Mouse (Mus musculus) v-Abl transformed pro-B cells (cell line): ENCODE measurements around the gene Parp8.

Experiments used
- in situ Hi-C, 2 experiments: fragments of 400-800 bp; cut with MboI; formaldehyde crosslinking; loops; one replicate each; pipeline ENCODE4 v1.15.1; 2025; ENCODE audit not compliant: unreplicated experiment in 2 of 2

Gene Parp8

GRCm38 (mm10) chr13:116970706-116971428 is 54.5 kb downstream of the Parp8 start:
- in situ Hi-C loops, result no loop called here

DNA sequence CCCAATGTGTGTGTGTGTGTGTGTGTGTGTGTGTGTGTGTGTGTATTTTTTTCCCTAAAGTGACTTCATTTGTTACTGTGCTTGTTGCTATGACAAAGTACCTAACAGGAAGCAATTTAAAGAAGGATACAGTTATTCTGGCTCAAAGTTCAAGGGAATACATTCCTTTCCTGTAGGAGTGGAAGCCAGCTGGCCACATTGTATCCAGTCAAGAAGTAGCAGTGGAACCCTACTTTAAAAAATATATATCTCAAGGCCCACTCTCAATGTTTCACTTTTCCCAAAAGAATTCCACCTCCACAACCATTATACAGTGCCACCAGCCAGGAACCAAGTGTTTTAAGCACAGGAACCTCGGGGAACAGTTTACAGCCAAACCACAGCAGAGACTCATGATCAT is 55.7 kb downstream of the Parp8 start:
- in situ Hi-C loops, result no loop called here

DNA sequence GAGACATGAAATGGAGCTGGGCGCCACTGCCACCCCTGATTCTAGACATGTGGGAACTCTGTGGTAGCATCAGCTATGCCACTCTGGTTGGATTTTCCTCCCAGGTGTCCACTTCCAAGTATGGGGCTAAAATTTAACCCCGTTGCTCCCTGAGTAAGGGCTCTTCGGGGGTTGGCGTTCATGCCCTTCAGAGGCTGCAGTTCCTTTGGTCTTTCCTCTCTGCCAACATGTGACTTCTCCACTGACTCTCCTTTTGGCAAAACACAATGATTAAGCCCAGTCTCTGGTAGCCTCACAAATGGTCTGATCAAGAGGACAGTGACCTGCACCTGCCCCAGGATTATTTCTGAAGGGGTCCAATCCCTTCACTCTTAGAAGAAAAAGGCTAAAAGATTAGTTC is 56.4 kb downstream of the Parp8 start:
- in situ Hi-C loops, result no loop called here

DNA sequence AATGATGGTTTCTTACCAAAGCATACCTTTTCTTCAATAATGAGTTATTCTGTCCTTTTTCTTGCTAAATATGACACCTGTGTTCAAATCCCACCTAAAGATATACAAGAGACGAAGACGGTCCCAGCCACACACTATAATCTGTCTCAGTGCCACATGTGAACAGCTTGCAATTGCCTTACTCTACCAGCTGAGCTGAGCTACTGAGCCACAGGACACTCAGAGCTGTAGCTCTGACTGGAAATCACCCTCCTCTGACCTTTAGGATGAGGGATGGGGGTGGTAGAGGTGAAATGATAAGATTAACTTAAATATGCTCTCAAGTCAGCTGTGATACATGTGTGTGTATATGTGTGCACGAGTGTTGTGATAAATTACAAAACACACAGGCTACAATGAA is 57.9 kb downstream of the Parp8 start:
- in situ Hi-C loops, result no loop called here

DNA sequence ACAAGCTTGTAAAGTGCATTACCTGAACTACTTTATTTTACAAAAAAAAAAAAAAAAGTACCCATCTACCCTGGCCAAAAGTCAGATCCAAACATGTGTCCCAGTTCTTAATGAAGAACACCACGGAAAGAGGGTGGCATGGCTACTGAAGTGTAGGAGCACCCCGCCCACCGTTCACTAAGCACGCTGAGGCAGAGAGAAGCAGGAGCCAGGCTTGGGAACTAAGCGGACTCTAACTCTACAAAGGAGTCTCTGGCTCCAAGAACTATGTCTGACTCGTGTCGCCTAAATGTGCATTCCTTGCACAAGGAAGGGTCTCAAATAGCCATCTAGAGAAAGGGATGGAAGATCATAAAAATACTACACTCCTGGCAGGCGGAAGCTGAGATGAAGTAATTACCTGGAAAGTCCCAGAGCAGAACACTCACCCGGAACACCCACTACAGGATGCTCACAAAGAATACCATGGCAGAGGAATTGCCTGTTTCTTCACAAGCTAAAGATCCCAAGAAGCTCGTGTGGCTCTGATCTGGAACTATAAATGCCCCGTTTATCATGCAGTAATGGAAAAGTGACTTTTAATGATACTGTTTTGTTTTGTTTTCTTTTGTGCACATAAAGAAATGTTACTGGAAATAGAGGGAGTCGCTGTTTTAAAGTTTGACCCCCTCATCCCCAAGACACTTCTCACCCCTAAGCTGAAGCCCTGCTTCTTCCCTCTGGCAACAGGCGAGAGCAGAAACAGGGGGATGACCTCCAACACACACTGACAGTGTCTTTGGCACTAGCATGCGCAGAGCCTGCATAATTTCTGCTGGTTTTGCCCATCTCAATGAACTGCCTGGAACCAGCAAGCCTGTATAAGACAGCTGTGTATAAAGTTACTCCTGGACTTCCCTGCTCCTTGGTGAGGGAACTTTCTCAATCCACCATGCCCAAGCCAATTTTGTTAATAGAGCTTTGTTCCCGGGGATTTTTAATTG is 62.6 kb downstream of the Parp8 start:
- in situ Hi-C loops, result no loop called here

DNA sequence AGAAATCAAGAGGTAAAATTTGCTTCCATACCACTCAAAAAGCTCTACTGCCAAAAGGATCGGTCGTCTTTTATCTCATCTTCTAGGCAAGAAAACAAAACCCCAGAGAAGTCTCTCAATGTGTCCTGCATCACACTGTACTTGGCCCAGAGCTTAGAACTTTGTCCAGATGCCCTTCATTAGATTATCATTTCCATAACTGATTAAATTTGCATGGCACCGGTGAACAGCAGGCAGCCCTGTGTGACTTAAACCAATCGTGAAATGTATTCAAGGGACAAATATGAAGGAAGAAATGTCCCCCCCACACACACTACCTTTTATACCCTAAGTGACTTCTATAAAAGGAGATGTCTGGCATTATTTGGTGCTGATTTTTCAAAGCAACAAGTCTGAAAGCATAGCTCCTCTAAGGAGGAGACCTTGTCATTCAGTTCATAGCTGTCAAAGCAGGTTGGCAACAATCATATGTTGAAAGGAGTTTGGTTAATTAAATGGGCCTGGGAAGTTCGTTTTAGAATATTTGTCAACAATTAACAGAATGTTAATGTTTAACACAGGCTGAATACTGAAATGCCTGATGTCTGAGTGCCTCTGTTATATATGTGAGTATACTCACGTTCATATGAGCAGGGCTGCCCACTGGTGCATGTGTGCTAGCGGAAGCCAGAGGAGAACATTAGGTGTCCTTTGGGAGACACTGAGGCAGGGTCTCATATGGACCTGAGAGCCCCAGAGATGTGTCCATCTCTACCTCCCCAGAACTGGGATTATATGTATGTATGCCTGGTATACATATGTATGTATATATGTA is 66.4 kb downstream of the Parp8 start:
- in situ Hi-C loops, result no loop called here

GRCm38 (mm10) chr13:116957577-116957976 is 67.8 kb downstream of the Parp8 start:
- in situ Hi-C loops, result no loop called here

DNA sequence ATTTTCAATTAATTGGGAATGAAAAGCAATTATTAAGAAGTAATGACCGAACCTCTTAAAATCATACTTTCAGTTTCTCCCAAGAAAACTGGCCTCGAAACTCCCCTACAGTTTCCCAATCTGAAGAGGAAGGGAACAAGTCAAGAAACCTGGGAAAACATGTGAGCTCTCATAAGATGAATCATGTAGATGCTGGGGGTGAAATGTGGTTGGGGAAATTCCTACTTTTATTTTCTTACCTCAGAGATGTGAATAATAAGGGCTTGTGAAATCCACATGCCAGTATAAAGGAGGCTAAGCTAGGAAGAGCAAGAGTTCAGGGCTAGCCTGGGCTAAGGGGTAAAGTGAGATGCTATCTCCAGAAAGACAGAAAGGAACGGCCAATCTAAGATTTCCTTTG is 74.0 kb downstream of the Parp8 start:
- in situ Hi-C loops, result no loop called here

- in situ Hi-C loops, result loop anchor here in 1 of 2 experiments (25.0 kb wide), 1 partner anchor 238 kb away; no protein-coding TSS in a partner anchor
These were observed 75.8 kb downstream of the Parp8 start for GRCm38 (mm10) chr13:116949527-116949926.

DNA sequence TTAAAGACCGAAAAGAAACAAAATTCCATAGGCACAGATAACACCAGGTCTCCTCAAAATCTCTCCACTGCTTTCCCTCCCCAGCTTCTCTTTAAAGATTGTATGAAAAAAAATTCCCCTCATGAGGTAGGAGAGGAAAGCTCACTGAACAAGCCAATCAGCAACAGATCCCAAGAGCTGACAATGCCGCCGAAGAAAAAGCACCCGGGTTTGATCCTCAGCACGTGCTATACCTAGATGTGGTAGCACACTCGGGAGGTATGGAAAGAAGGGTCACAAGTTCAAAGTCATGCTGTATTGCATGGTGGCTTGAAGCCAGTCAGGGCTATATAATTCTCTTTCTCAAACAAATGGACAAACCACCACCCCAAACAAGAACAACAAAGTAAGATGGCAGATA is 76.3 kb downstream of the Parp8 start:
- in situ Hi-C loops, result loop anchor here in 1 of 2 experiments (25.0 kb wide), 1 partner anchor 238 kb away; no protein-coding TSS in a partner anchor

- in situ Hi-C loops, result loop anchor here in 1 of 2 experiments (25.0 kb wide), 1 partner anchor 239 kb away; no protein-coding TSS in a partner anchor
These were observed 77.1 kb downstream of the Parp8 start for GRCm38 (mm10) chr13:116948299-116948659.

GRCm38 (mm10) chr13:116947611-116948298 is 77.6 kb downstream of the Parp8 start:
- in situ Hi-C loops, result loop anchor here in 1 of 2 experiments (25.0 kb wide), 1 partner anchor 240 kb away; no protein-coding TSS in a partner anchor

- in situ Hi-C loops, result loop anchor here in 1 of 2 experiments (25.0 kb wide), 1 partner anchor 241 kb away; no protein-coding TSS in a partner anchor
These were observed 78.8 kb downstream of the Parp8 start for GRCm38 (mm10) chr13:116946566-116946965.

- in situ Hi-C loops, result loop anchor here in 1 of 2 experiments (25.0 kb wide), 1 partner anchor 246 kb away; no protein-coding TSS in a partner anchor
These were observed 83.9 kb downstream of the Parp8 start for GRCm38 (mm10) chr13:116941280-116942015.

DNA sequence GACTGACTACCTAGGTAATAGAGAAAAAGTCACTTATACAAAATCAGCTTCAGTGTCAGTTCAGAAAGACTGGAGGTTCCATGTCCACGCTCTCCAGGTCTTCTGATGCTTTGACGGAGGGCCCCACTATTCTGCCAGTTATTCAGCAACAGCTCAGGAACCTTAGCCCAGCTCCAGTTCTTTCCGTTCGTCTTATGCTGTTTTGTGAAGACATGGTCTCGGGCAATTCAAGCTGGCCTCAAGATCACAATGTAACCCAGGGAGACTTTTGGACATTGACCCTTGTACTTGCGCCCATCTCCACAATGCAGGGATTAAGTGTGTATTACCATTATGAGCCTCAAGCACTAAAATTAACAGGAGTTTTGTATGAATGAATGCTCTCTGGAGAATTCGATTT is 84.6 kb downstream of the Parp8 start:
- in situ Hi-C loops, result loop anchor here in 1 of 2 experiments (25.0 kb wide), 1 partner anchor 247 kb away; no protein-coding TSS in a partner anchor

GRCm38 (mm10) chr13:116937019-116937418 is 88.3 kb downstream of the Parp8 start:
- in situ Hi-C loops, result loop anchor here (10.0 to 25.0 kb wide), 2 partner anchors 250 to 258 kb away; no protein-coding TSS in a partner anchor

- in situ Hi-C loops, result no loop called here
These were observed 107.9 kb downstream of the Parp8 start for GRCm38 (mm10) chr13:116917387-116917930.

GRCm38 (mm10) chr13:116908284-116908683 is 117.1 kb downstream of the Parp8 start:
- in situ Hi-C loops, result no loop called here

- in situ Hi-C loops, result no loop called here
These were observed 121.9 kb downstream of the Parp8 start for GRCm38 (mm10) chr13:116903394-116903793.
